In the genomic region with DNA sequence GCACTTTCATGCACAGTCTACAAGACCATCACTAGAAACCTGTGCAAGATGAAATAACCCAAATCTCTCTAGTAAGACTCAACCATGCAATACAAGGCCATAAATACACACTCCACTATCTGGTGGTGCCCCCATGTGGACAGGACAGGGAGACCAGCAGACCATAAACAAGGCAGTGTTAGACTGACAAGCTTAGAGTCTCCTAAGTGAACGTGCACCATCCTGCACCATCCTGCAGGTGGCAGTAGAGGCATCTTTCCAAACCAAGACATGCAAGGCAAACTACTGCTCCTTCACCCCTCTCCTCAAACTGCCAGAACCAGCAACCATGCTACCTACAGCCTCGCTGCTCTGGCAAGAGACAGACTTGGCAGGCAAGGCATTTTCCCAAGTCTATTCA, we compare ENCODE assay signal across 8 mouse cellular contexts. TPM values are rescaled to one million over a fixed set of nuclear protein-coding genes. Genes with fewer than 3 reads are reported as not detected.
DNase-seq lines count a peak whose midpoint lies in the region; ATAC-seq and TF ChIP-seq lines count a peak whose summit lies in the region.

No protein-coding gene starts in this region.

- no peak overlapping the region for H3K9ac ChIP-seq in heart, postnatal 0 days (replicated peaks; ENCODE audit: low read depth, low read length)
- no peak overlapping the region for H3K9ac ChIP-seq in liver, embryonic 15.5 days
- no peak overlapping the region for H3K9ac ChIP-seq in neural tube, embryonic 14.5 days (replicated peaks; ENCODE audit: low read depth, low read length)

- peaks cover 70% of the 10 kb centered on the region for H3K36me3 ChIP-seq in heart, postnatal 0 days (replicated peaks; ENCODE audit: control insufficient read depth, insufficient read depth, low read length)
- H3K36me3 ChIP-seq in liver, embryonic 15.5 days (replicated peaks): peaks cover 94% of the 10 kb centered on the region
- H3K36me3 ChIP-seq in neural tube, embryonic 14.5 days (ENCODE audit: control insufficient read depth, insufficient read depth, low read length): peaks cover 10% of the 10 kb centered on the region

- peak; percentile 52 for DNase-seq in brain, embryonic 18.5 days (ENCODE audit: low read depth, low spot score)
- peak; percentile 79 for DNase-seq in fibroblast of lung, adult 2 months (ENCODE audit: low read depth)
- DNase-seq in heart, postnatal 0 days (ENCODE audit: low spot score): peak; percentile 82
- DNase-seq in kidney, postnatal 36 days: peak; percentile 85 to 88
- peak; percentile 87 for DNase-seq in testis, postnatal 10 days (ENCODE audit: low spot score)

- ATAC-seq in CD4-positive, CD25-positive, alpha-beta regulatory T cell, adult 4 months: peak; percentile 89
- peak; percentile 90 for ATAC-seq in heart, postnatal 0 days (ENCODE audit: insufficient read depth, low read depth)
- ATAC-seq in liver, embryonic 15.5 days (ENCODE audit: insufficient read depth): peak; percentile 61
- ATAC-seq in neural tube, embryonic 14.5 days (ENCODE audit: low read depth): peak; percentile 60; the same call in 1 of the 2 replicates

- peak; percentile 97 for TF ChIP-seq CTCF in heart, postnatal 0 days (IDR thresholded peaks at IDR 0.05; ENCODE audit: low read depth)

- H3K4me2 ChIP-seq in heart, postnatal 0 days (ENCODE audit: low read depth, low read length): no peak overlapping the region
- no peak overlapping the region for H3K4me2 ChIP-seq in liver, embryonic 15.5 days
- H3K4me2 ChIP-seq in neural tube, embryonic 14.5 days (ENCODE audit: low read depth, low read length): no peak overlapping the region

- no peaks in the 10 kb centered on the region for H3K9me3 ChIP-seq in heart, postnatal 0 days (replicated peaks; ENCODE audit: control insufficient read depth, low read length)
- H3K9me3 ChIP-seq in liver, embryonic 15.5 days (replicated peaks): no peaks in the 10 kb centered on the region
- no peaks in the 10 kb centered on the region for H3K9me3 ChIP-seq in neural tube, embryonic 14.5 days (ENCODE audit: control insufficient read depth, low read length)

- no peaks in the 10 kb centered on the region for H3K4me1 ChIP-seq in heart, postnatal 0 days (ENCODE audit: control insufficient read depth, insufficient read depth)
- H3K4me1 ChIP-seq in liver, embryonic 15.5 days (replicated peaks): no peaks in the 10 kb centered on the region
- no peaks in the 10 kb centered on the region for H3K4me1 ChIP-seq in neural tube, embryonic 14.5 days (ENCODE audit: control insufficient read depth, insufficient read depth, low read length)

- no peak for TF ChIP-seq EP300 in heart, postnatal 0 days (IDR thresholded peaks at IDR 0.05; ENCODE audit: low read depth)

- H3K27me3 ChIP-seq in heart, postnatal 0 days (ENCODE audit: control insufficient read depth, insufficient read depth, low read length): no peaks in the 10 kb centered on the region
- H3K27me3 ChIP-seq in liver, embryonic 15.5 days: no peaks in the 10 kb centered on the region
- no peaks in the 10 kb centered on the region for H3K27me3 ChIP-seq in neural tube, embryonic 14.5 days (ENCODE audit: control insufficient read depth, insufficient read depth, low read length)

- 23% methylated on average over 2 of the region's 2 CpGs for WGBS in heart, postnatal 0 days
- WGBS in liver, embryonic 15.5 days (ENCODE audit: insufficient replicate concordance): 11% methylated on average over 2 of the region's 2 CpGs
- whole genome bisulfite sequencing in neural tube, embryonic 14.5 days: 15% methylated on average over 2 of the region's 2 CpGs

- H3K27ac ChIP-seq in heart, postnatal 0 days (ENCODE audit: low read depth): no peak overlapping the region
- H3K27ac ChIP-seq in liver, embryonic 15.5 days (replicated peaks): no peak overlapping the region
- H3K27ac ChIP-seq in neural tube, embryonic 14.5 days (ENCODE audit: low read depth, low read length): no peak overlapping the region

- H3K4me3 ChIP-seq in heart, postnatal 0 days (ENCODE audit: low read depth, low read length): no peak overlapping the region
- H3K4me3 ChIP-seq in liver, embryonic 15.5 days (replicated peaks): no peak overlapping the region
- no peak overlapping the region for H3K4me3 ChIP-seq in neural tube, embryonic 14.5 days (ENCODE audit: low read depth, low read length)

RNA-seq across cellular contexts. Expression of a gene that starts 24.3 kb away (rescaled TPM):
- 10 to 100 TPM in 1 of 2 experiments, 1 to 10 TPM in 1; 9.0 to 10.2 TPM for polyA plus RNA-seq in CD4-positive, CD25-positive, alpha-beta regulatory T cell, adult 4 months (2017; shearing (Covaris generic))
- total RNA-seq in heart, postnatal 0 days (2014; rRNA removed; ENCODE audit: low replicate concordance): 14.8 and 20.3 TPM in 2 replicates
- 9.8 and 10.2 TPM in 2 replicates for polyA plus RNA-seq in heart, postnatal 0 days (2015; fragmentation: Nextera tagmentation; extraction: Ambion mirVana)
- 19.2 and 19.4 TPM in 2 replicates for polyA plus RNA-seq in liver, embryonic 15.5 days (2015; fragmentation: Nextera tagmentation; extraction: Ambion mirVana)
- 24.0 and 28.0 TPM in 2 replicates for polyA plus RNA-seq in neural tube, embryonic 14.5 days (2014; fragmentation: Nextera tagmentation; extraction: Ambion mirVana)

RNA-seq across cellular contexts. Expression of a gene that starts 30.2 kb away (rescaled TPM):
- under 1 TPM in 1 of 2 experiments, not detected in 1; 0.30 TPM for polyA plus RNA-seq in CD4-positive, CD25-positive, alpha-beta regulatory T cell, adult 4 months (2017; shearing (Covaris generic))
- 180 and 491 TPM in 2 replicates for total RNA-seq in heart, postnatal 0 days (2014; rRNA removed; ENCODE audit: low replicate concordance)
- polyA plus RNA-seq in heart, postnatal 0 days (2015; fragmentation: Nextera tagmentation; extraction: Ambion mirVana): 120 and 149 TPM in 2 replicates
- 104 and 159 TPM in 2 replicates for polyA plus RNA-seq in liver, embryonic 15.5 days (2015; fragmentation: Nextera tagmentation; extraction: Ambion mirVana)
- 9.0 and 22.7 TPM in 2 replicates for polyA plus RNA-seq in neural tube, embryonic 14.5 days (2014; fragmentation: Nextera tagmentation; extraction: Ambion mirVana)

RNA-seq across cellular contexts. Expression of a gene that starts 58.2 kb away (rescaled TPM):
- 1 to 10 TPM in 1 of 2 experiments, under 1 TPM in 1; 0.73 to 1.5 TPM for polyA plus RNA-seq in CD4-positive, CD25-positive, alpha-beta regulatory T cell, adult 4 months (2017; shearing (Covaris generic))
- total RNA-seq in heart, postnatal 0 days (2014; rRNA removed; ENCODE audit: low replicate concordance): 34.5 and 48.2 TPM in 2 replicates
- polyA plus RNA-seq in heart, postnatal 0 days (2015; fragmentation: Nextera tagmentation; extraction: Ambion mirVana): 17.1 and 17.2 TPM in 2 replicates
- polyA plus RNA-seq in liver, embryonic 15.5 days (2015; fragmentation: Nextera tagmentation; extraction: Ambion mirVana): 148 and 165 TPM in 2 replicates
- 18.9 and 20.9 TPM in 2 replicates for polyA plus RNA-seq in neural tube, embryonic 14.5 days (2014; fragmentation: Nextera tagmentation; extraction: Ambion mirVana)
